Mouse (Mus musculus) spleen, adult 2 months (tissue): Measurements from ENCODE around the gene Zfp9.

Experiments used
- CTCF ChIP-seq: fragments of 200-500 bp; IDR thresholded peaks from 2 replicates; pipeline ENCODE4 v1.5.1; 2011; ENCODE audit warnings: mild to moderate bottlenecking, inconsistent platforms; ENCODE audit not compliant: insufficient read depth, insufficient read length, insufficient replicate concordance; ENCODE audit errors: extremely low read depth
- POLR2A ChIP-seq: fragments of 200-500 bp; IDR thresholded peaks from 2 replicates; pipeline ENCODE4 v1.6.1; 2011; ENCODE audit warnings: low read depth, low read length, inconsistent platforms

GRCm38 (mm10) chr6:118431502-118431901 is 47.6 kb downstream of the Zfp9 start:
- no peak for TF ChIP-seq CTCF
- no peak for TF ChIP-seq POLR2A
